Mouse (Mus musculus) mesoderm, embryonic 11.5 days (tissue): Measurements from ENCODE around the gene Fblim1.
"Not testable (repeated sequence)": the region's sequence is repeated elsewhere in the genome, so short reads cannot be mapped to it uniquely, and the experiment has no call there.

Source experiments
- DNase-seq: peaks from one replicate; pipeline ENCODE4 v3.0.0-alpha.2; 2012; ENCODE audit warnings: low read depth, low spot score

The Fblim1 gene

GRCm38 (mm10) chr4:141568966-141569365, 36.9 kb downstream of the Fblim1 start:
- no peak for DNase-seq

- DNase-seq: not testable (repeated sequence)
Measured at GRCm38 (mm10) chr4:141567174-141567573, 38.7 kb downstream of the Fblim1 start.

- no peak for DNase-seq
Measured at GRCm38 (mm10) chr4:141566187-141566586, 39.7 kb downstream of the Fblim1 start.

- DNase-seq: no peak
Measured at GRCm38 (mm10) chr4:141565325-141565724, 40.6 kb downstream of the Fblim1 start.

GRCm38 (mm10) chr4:141564660-141565059, 41.2 kb downstream of the Fblim1 start:
- no peak for DNase-seq

GRCm38 (mm10) chr4:141564209-141564608, 41.7 kb downstream of the Fblim1 start:
- no peak for DNase-seq

GRCm38 (mm10) chr4:141562281-141562680, 43.6 kb downstream of the Fblim1 start:
- no peak for DNase-seq

GRCm38 (mm10) chr4:141561331-141561919, 44.5 kb downstream of the Fblim1 start:
- DNase-seq: not testable (repeated sequence)

- DNase-seq: peak; percentile 85
Measured at GRCm38 (mm10) chr4:141559898-141560263, 46.0 kb downstream of the Fblim1 start.

- peak; percentile 76 for DNase-seq
Measured at GRCm38 (mm10) chr4:141559131-141559897, 46.6 kb downstream of the Fblim1 start.

- DNase-seq: no peak
Measured at GRCm38 (mm10) chr4:141558658-141559057, 47.2 kb downstream of the Fblim1 start.

- DNase-seq: not testable (repeated sequence)
Measured at GRCm38 (mm10) chr4:141556163-141556562, 49.7 kb downstream of the Fblim1 start.

- not testable (repeated sequence) for DNase-seq
Measured at GRCm38 (mm10) chr4:141554255-141554865, 51.5 kb downstream of the Fblim1 start.

GRCm38 (mm10) chr4:141552484-141552883, 53.4 kb downstream of the Fblim1 start:
- no peak for DNase-seq

- no peak for DNase-seq
Measured at GRCm38 (mm10) chr4:141547299-141547698, 58.6 kb downstream of the Fblim1 start.

- peak; percentile 94 for DNase-seq
Measured at GRCm38 (mm10) chr4:141546334-141547200, 59.3 kb downstream of the Fblim1 start.

GRCm38 (mm10) chr4:141545743-141546333, 60.1 kb downstream of the Fblim1 start:
- peak; percentile 100 for DNase-seq

- DNase-seq: peak; percentile 62
Measured at GRCm38 (mm10) chr4:141545071-141545742, 60.7 kb downstream of the Fblim1 start.

GRCm38 (mm10) chr4:141544536-141544935, 61.4 kb downstream of the Fblim1 start:
- DNase-seq: no peak

- no peak for DNase-seq
Measured at GRCm38 (mm10) chr4:141543593-141543992, 62.3 kb downstream of the Fblim1 start.

- peak; percentile 47 for DNase-seq
Measured at GRCm38 (mm10) chr4:141541851-141542250, 64.0 kb downstream of the Fblim1 start.
